30 mouse cellular contexts compared by ENCODE assay signal in the genomic region with DNA sequence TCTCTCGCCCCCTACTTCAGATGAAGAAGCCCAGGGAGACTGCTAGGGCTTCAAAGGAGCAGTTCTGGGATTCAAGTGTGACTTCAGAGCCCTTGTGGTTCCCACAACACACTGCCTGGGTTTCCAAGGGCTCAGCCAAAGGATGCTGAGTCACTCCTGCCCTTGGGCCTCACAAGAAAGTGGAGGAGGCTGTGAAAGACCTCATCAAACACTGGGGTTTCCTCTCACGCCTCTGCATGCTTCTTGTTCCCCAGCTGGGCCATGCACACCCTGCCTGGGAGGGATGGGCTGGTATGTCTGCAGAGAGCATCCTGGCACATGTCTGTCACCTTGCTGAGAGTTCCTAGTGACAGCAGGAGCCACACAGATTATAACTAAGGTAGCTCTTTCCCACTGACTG.
DNase-seq lines count a peak whose midpoint lies in the region; ATAC-seq and TF ChIP-seq lines count a peak whose summit lies in the region.
"Had no signal": no experiment of that assay in that cellular context is flagged by ENCODE, and none has a peak within 500 bp of the region (broad histone marks: within the 10 kb centered on the region; RNA-seq: fewer than 3 reads in every experiment).

No protein-coding gene starts in this region.

- no peak for TF ChIP-seq POLR2A in CH12.LX (IDR thresholded peaks at IDR 0.05; ENCODE audit: low read depth, low read length)

- H3K9me3 ChIP-seq in CH12.LX (replicated peaks; ENCODE audit: low read length), result no peaks in the 10 kb centered on the region
- H3K9me3 ChIP-seq: embryonic facial prominence, embryonic 10.5 days; embryonic facial prominence, embryonic 15.5 days; forebrain, embryonic 13.5 days; hindbrain, embryonic 12.5 days; kidney, embryonic 15.5 days; limb, embryonic 10.5 days; limb, embryonic 15.5 days; liver, embryonic 13.5 days; midbrain, embryonic 13.5 days; neural tube, embryonic 15.5 days had no signal

- in situ Hi-C loops in CH12.LX (cut with MboI; ENCODE audit: low pct_ligation_motif_present, low pct_unique_long_range_greater_than_20kb, low sequenced_read_pairs), result loop anchor here (25.0 kb wide), 1 partner anchor 558 kb away; no protein-coding TSS in a partner anchor

- dilution Hi-C loops in CH12.LX (cut with MboI; ENCODE audit: extremely low pct_ligation_motif_present, extremely low pct_unique_long_range_greater_than_20kb, low sequenced_read_pairs), result no loop called here

- no peak for TF ChIP-seq RAD21 in CH12.LX (IDR thresholded peaks at IDR 0.05; ENCODE audit: low read depth, low read length)

- TF ChIP-seq EP300 in CH12.LX (IDR thresholded peaks at IDR 0.05; ENCODE audit: low read length), result 0 out of 2 replicates have a peak, but pooled peaks have one; percentile 19

- no peaks in the 10 kb centered on the region for H3K27me3 ChIP-seq in CH12.LX (replicated peaks)
- H3K27me3 ChIP-seq: forebrain, embryonic 13.5 days; hindbrain, embryonic 12.5 days; limb, embryonic 15.5 days; liver, embryonic 13.5 days; neural tube, embryonic 15.5 days had no signal

- H3K4me3 ChIP-seq in CH12.LX (replicated peaks in 1 of 3; ENCODE audit: low read depth in 2 of 3, low read length in 2 of 3, poor library complexity in 1 of 3), result no peak overlapping the region
- H3K4me3 ChIP-seq: embryonic facial prominence, embryonic 10.5 days; embryonic facial prominence, embryonic 15.5 days; forebrain, embryonic 13.5 days; hindbrain, embryonic 12.5 days; kidney, embryonic 15.5 days; limb, embryonic 10.5 days; limb, embryonic 15.5 days; liver, embryonic 13.5 days; midbrain, embryonic 13.5 days; neural tube, embryonic 15.5 days had no signal

- H3K9ac ChIP-seq in CH12.LX (ENCODE audit: insufficient read depth, low read depth), result no peak overlapping the region
- H3K9ac ChIP-seq: embryonic facial prominence, embryonic 15.5 days; forebrain, embryonic 13.5 days; hindbrain, embryonic 12.5 days; kidney, embryonic 15.5 days; limb, embryonic 15.5 days; liver, embryonic 13.5 days; midbrain, embryonic 13.5 days; neural tube, embryonic 15.5 days had no signal

- H3K4me1 ChIP-seq in CH12.LX (ENCODE audit: control insufficient read depth in 1 of 2, insufficient read depth in 2 of 2), result peaks cover 4 to 31% of the 10 kb centered on the region in 2 experiments
- H3K4me1 ChIP-seq: embryonic facial prominence, embryonic 10.5 days; hindbrain, embryonic 12.5 days; kidney, embryonic 15.5 days; limb, embryonic 10.5 days; liver, embryonic 13.5 days had no signal

- H3K27ac ChIP-seq in CH12.LX (ENCODE audit: insufficient read depth, low read depth), result no peak overlapping the region
- H3K27ac ChIP-seq: embryonic facial prominence, embryonic 10.5 days; embryonic facial prominence, embryonic 15.5 days; forebrain, embryonic 13.5 days; hindbrain, embryonic 12.5 days; kidney, embryonic 15.5 days; limb, embryonic 10.5 days; limb, embryonic 15.5 days; liver, embryonic 13.5 days; midbrain, embryonic 13.5 days; neural tube, embryonic 15.5 days had no signal

- no peaks in the 10 kb centered on the region for H3K36me3 ChIP-seq in CH12.LX (replicated peaks in 1 of 2; ENCODE audit: control insufficient read depth in 1 of 2, insufficient read depth in 1 of 2, low read length in 1 of 2)
- H3K36me3 ChIP-seq: embryonic facial prominence, embryonic 10.5 days; embryonic facial prominence, embryonic 15.5 days; hindbrain, embryonic 12.5 days; kidney, embryonic 15.5 days; limb, embryonic 10.5 days; limb, embryonic 15.5 days; liver, embryonic 13.5 days; midbrain, embryonic 13.5 days; neural tube, embryonic 15.5 days had no signal

- no peak overlapping the region for H3K4me2 ChIP-seq in CH12.LX (ENCODE audit: insufficient read depth, low read depth, poor library complexity, severe bottlenecking)
- H3K4me2 ChIP-seq: embryonic facial prominence, embryonic 15.5 days; forebrain, embryonic 13.5 days; hindbrain, embryonic 12.5 days; kidney, embryonic 15.5 days; limb, embryonic 15.5 days; liver, embryonic 13.5 days; midbrain, embryonic 13.5 days; neural tube, embryonic 15.5 days had no signal

- peak; percentile 28 for DNase-seq in CD4-positive, CD25-positive, alpha-beta regulatory T cell, adult 2 months (ENCODE audit: low read depth, low spot score)
- DNase-seq in CH12.LX (ENCODE audit: extremely low read depth), result no peak
- peak; percentile 53 for DNase-seq in fibroblast of lung, adult 2 months (ENCODE audit: low read depth)
- peak; percentile 21 to 39 for DNase-seq in thymus, postnatal 36 days
- DNase-seq in Muller cell, postnatal 12 days (ENCODE audit: inconsistent ontology term), result no peak
- no peak for DNase-seq in kidney, postnatal 14 days
- DNase-seq: adrenal gland, adult 8-10 months; cerebellum, adult 8-10 months; cerebellum, postnatal 25 days; gastrocnemius, postnatal 14 days; heart, postnatal 14 days; kidney, postnatal 36 days; liver, embryonic 13.5 days; lung, adult 18-20 months; lung, postnatal 4 days; retina, postnatal 1 day; right cerebral cortex, postnatal 14 days had no signal

- TF ChIP-seq CTCF in CH12.LX (conservative IDR thresholded peaks at IDR 0.05 in 1 of 2, IDR thresholded peaks at IDR 0.05 in 1 of 2; ENCODE audit: low read depth in 2 of 2, low read length in 2 of 2), result no peak

- H3K79me2 ChIP-seq in CH12.LX (replicated peaks; ENCODE audit: control insufficient read depth, extremely low read depth, insufficient read depth, poor library complexity, severe bottlenecking), result no peaks in the 10 kb centered on the region

- ATAC-seq in CD4-positive, CD25-positive, alpha-beta regulatory T cell, adult 4 months, result no peak
- ATAC-seq in megakaryocyte, adult 5-6 weeks (ENCODE audit: poor library complexity, severe bottlenecking), result no peak
- ATAC-seq: forebrain, embryonic 13.5 days; intestine, postnatal 0 days; lung, postnatal 0 days; midbrain, embryonic 13.5 days had no signal

TF ChIP-seq in CH12.LX, 34 proteins besides CTCF, POLR2A, EP300 and RAD21:
- TF ChIP-seq MAFK (IDR thresholded peaks at IDR 0.05; ENCODE audit: insufficient replicate concordance, low read length) (0 out of 2 replicates have a peak, but pooled peaks have one; percentile 48), ZKSCAN1 (IDR thresholded peaks at IDR 0.05; ENCODE audit: borderline replicate concordance, low read depth, low read length) (no peak), UBTF (IDR thresholded peaks at IDR 0.05; ENCODE audit: low read depth, low read length) (no peak), ETS1 (conservative IDR thresholded peaks at IDR 0.05; ENCODE audit: low read depth, low read length) (0 out of 2 replicates have a peak, but pooled peaks have one; percentile 23), MAX (IDR thresholded peaks at IDR 0.05; ENCODE audit: low read length) (no peak), BHLHE40 (IDR thresholded peaks at IDR 0.05; ENCODE audit: low read depth, low read length) (peak; percentile 63)

Comparison
In these comparisons a context has a peak if more than half of its experiments do, and no peak if none do; other contexts are left out.
1. DNase-seq: peak in CD4-positive, CD25-positive, alpha-beta regulatory T cell, adult 2 months (single experiment), fibroblast of lung, adult 2 months (single experiment) and thymus, postnatal 36 days (2 of 2); none in CH12.LX (single experiment), Muller cell, postnatal 12 days (single experiment) and kidney, postnatal 14 days (single experiment).